Mouse (Mus musculus) kidney, postnatal 0 days (tissue): Measurements from ENCODE around the gene Srxn1. TPM values are rescaled to one million over a fixed set of nuclear protein-coding genes. Genes with fewer than 3 reads are reported as not detected.
A peak's percentile ranks its signal among the peaks of the same experiment; 100 is the strongest.

Experiments
- ATAC-seq: fragments of 200-750 bp; cut with Nextera tagmentation; replicated peaks from 2 replicates; pipeline ENCODE4 v1.8.0; 2017; ENCODE audit warnings: low read depth, moderate number of reproducible peaks, moderate TSS enrichment, moderate library complexity; ENCODE audit not compliant: low FRiP score
- DNase-seq: peaks from one replicate; pipeline ENCODE4 v3.0.0-alpha.2; 2016; ENCODE audit warnings: low spot score
- H3K27ac ChIP-seq: fragments of 300-500 bp; sonication (generic); 2 replicates; pipeline ENCODE4 v1.5.1; 2014; ENCODE audit warnings: mild to moderate bottlenecking
- H3K27me3 ChIP-seq: fragments of 300-500 bp; sonication (generic); 2 replicates; pipeline ENCODE4 v1.6.1; 2014; ENCODE audit warnings: low read length, mixed read lengths; ENCODE audit not compliant: insufficient read depth
- H3K36me3 ChIP-seq: fragments of 300-500 bp; sonication (generic); 2 replicates; pipeline ENCODE4 v1.6.1; 2014; ENCODE audit warnings: low read length, mixed read lengths; ENCODE audit not compliant: insufficient read depth
- H3K4me1 ChIP-seq: fragments of 300-500 bp; sonication (generic); replicated peaks from 2 replicates; pipeline ENCODE4 v1.6.1; 2014; ENCODE audit warnings: antibody characterized with exemption, low read length, mixed read lengths; ENCODE audit not compliant: insufficient read depth
- H3K4me2 ChIP-seq: fragments of 300-500 bp; sonication (generic); 2 replicates; pipeline ENCODE4 v1.6.1; 2014; ENCODE audit warnings: mild to moderate bottlenecking, low read length, moderate library complexity, mixed read lengths
- H3K4me3 ChIP-seq: fragments of 300-500 bp; sonication (generic); replicated peaks from 2 replicates; pipeline ENCODE4 v1.5.1; 2014; ENCODE audit warnings: low read depth, low read length
- H3K9ac ChIP-seq: fragments of 300-500 bp; sonication (generic); 2 replicates; pipeline ENCODE4 v1.6.1; 2014; ENCODE audit warnings: low read depth, low read length
- H3K9me3 ChIP-seq: fragments of 300-500 bp; sonication (generic); replicated peaks from 2 replicates; pipeline ENCODE4 v1.6.1; 2016; ENCODE audit warnings: low read length, inconsistent platforms, mixed read lengths
- CTCF ChIP-seq: IDR thresholded peaks from 2 replicates; pipeline ENCODE4 v1.5.1; 2016; ENCODE audit warnings: antibody characterized with exemption, low read depth, mild to moderate bottlenecking, moderate library complexity
- WGBS: fragments of 180-500 bp; shearing (Covaris S2); extraction: QIAGEN DNeasy Blood & Tissue Kit; methylation state at CpG from one replicate; pipeline ENCODE4 v1.1.7; 2014; 5-methylcytosine and 5-hydroxymethylcytosine counted together
- polyA plus RNA-seq: library from polyadenylated mRNA; unstranded; fragments of >200 nt; fragmentation: Nextera tagmentation; extraction: Ambion mirVana; gene quantifications from 2 replicates; pipeline ENCODE4 v1.2.1, GENCODE M21; 2015

Gene Srxn1
- polyA plus RNA-seq, 1 experiment from 2014 or later: 20.3 TPM

DNA sequence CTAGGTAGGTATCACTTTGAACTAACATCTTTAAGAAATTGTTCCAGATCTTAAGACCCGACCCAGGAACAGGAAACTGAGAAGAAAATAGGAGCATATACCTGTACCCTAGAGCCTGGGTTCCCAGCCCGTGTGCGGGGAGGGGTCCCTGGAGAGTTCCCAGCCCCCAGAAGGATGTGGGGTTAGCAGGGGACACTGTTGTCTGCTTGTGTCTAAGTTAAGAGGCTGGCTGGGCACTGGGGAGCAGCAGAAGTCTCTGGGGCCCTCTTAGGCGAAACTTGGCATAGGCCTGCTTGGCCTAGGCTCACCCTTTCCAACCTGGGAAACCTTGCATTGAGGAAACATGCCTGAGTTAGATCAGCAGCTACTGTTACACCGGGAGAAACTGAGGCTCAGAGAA lies 39.2 kb downstream of the Srxn1 start:
- ATAC-seq (no peak), DNase-seq (no peak)
- Histone ChIP-seq H3K36me3 (no peaks in the 10 kb centered on the region), H3K9ac (no peak overlapping the region), H3K27ac (no peak overlapping the region), H3K27me3 (peaks cover 18% of the 10 kb centered on the region; the same call in 1 of the 2 replicates), H3K4me1 (peaks cover 25% of the 10 kb centered on the region; the same call in 1 of the 2 replicates), H3K4me3 (peak overlapping the region; percentile 40), H3K9me3 (no peaks in the 10 kb centered on the region), H3K4me2 (peak overlapping the region; percentile 81)
- 65% methylated on average over 5 of the region's 5 CpGs for WGBS
- TF ChIP-seq CTCF: no peak

DNA sequence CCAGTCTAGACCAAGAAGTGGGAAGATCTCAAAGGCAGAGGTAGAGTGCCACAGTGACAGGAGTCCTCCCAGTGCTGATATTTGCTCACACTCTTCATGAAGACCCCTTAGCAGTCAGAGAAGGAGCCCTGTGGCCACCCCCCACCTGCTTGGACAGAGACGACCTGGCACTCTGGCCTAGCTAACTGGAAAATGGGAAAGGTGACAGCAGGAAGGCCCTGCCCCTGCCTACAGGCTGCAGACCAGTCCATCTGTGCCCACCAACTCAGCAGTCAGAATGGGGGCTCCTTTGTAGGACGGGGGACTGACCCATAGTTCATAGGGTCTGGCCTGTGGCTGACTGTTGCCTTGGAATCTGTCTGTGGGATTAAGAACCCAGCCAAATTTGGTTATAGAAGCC lies 40.4 kb downstream of the Srxn1 start:
- 76% methylated on average over 2 of the region's 2 CpGs for WGBS
- Histone ChIP-seq H3K36me3 (no peaks in the 10 kb centered on the region), H3K4me2 (peak overlapping the region; percentile 81; the same call in 1 of the 2 replicates), H3K9ac (no peak overlapping the region), H3K9me3 (no peaks in the 10 kb centered on the region), H3K27me3 (peaks cover 18% of the 10 kb centered on the region; the same call in 1 of the 2 replicates), H3K4me3 (no peak overlapping the region), H3K27ac (no peak overlapping the region), H3K4me1 (peaks cover 25% of the 10 kb centered on the region; the same call in 1 of the 2 replicates)
- TF ChIP-seq CTCF: no peak
- DNase-seq (no peak), ATAC-seq (no peak)

DNA sequence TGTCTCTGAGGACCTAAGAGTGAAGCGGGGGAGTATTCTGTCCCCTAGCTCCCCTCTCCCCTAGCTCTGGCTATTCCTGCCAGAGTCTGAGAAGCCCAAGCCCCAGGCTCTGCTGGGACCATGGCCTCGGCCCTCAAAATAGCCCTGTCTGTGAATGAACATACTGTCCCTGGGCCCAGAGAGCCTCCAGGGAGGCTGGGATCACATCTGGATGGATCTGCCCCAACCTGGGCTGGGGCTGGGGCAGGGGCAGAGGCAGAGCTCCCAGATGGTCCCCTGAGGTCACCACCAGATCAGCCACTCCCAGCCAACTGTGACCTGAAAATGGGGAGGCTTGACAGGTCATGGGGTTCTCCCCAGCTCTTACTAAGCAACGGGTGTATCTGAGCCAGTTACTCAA lies 41.8 kb downstream of the Srxn1 start:
- peaks cover 21% of the 10 kb centered on the region; the same call in 1 of the 2 replicates for H3K4me1 ChIP-seq
- no peak for TF ChIP-seq CTCF
- 58% methylated on average over 3 of the region's 3 CpGs for WGBS
- no peak overlapping the region for H3K4me2 ChIP-seq
- no peaks in the 10 kb centered on the region for H3K9me3 ChIP-seq
- DNase-seq (no peak), ATAC-seq (no peak)
- peaks cover 18% of the 10 kb centered on the region; the same call in 1 of the 2 replicates for H3K27me3 ChIP-seq
- H3K36me3 ChIP-seq: no peaks in the 10 kb centered on the region
- H3K9ac ChIP-seq: no peak overlapping the region
- no peak overlapping the region for H3K27ac ChIP-seq
- no peak overlapping the region for H3K4me3 ChIP-seq

DNA sequence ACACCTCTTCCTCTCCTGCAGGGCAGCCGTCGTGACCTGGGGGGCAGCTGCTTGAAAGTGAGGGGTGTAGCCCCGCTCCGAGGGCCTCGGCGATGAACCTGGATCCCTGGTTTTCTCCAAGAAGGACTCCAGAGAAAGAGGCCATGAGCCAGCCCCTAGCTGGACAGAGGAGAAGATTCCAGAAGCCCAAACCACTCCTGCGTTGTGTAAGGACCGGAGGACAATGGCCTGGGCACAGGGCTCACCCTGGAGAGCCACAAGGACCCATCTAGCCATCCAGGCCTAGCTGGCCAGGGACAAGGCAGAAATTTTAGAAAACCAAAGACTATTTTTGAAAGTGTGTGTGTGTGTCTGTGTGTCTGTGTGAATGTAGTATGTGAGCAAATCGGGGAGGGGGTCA lies 43.4 kb downstream of the Srxn1 start:
- DNase-seq (no peak), ATAC-seq (no peak)
- WGBS: 88% methylated on average over 9 of the region's 9 CpGs
- no peak for TF ChIP-seq CTCF
- no peak overlapping the region for H3K4me3 ChIP-seq
- H3K27me3 ChIP-seq: peaks cover 13% of the 10 kb centered on the region; the same call in 1 of the 2 replicates
- H3K9me3 ChIP-seq: no peaks in the 10 kb centered on the region
- no peak overlapping the region for H3K4me2 ChIP-seq
- no peak overlapping the region for H3K9ac ChIP-seq
- peaks cover 7% of the 10 kb centered on the region; the same call in 1 of the 2 replicates for H3K4me1 ChIP-seq
- no peaks in the 10 kb centered on the region for H3K36me3 ChIP-seq
- no peak overlapping the region for H3K27ac ChIP-seq

DNA sequence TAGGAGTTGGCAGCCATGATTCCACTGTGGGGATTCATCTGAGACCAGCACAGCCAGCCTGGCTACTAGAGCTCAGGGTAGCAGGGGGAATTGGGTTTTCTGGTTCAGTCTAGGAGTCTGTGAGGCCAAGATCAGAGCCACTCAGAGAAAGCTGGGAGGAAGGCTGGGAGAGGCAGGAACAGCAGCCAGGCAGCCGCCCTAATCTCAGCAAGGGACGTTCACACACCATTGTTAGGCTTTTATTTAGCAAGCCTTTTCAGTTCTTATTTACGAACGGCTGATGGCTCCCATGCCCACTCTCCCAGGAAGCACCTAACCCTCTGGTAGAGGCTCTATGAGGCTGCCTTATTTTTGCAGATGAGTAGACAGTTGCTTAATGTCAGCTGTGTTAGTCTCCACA lies 44.6 kb downstream of the Srxn1 start:
- Histone ChIP-seq H3K9ac (no peak overlapping the region), H3K36me3 (no peaks in the 10 kb centered on the region), H3K4me1 (no peaks in the 10 kb centered on the region), H3K4me2 (no peak overlapping the region), H3K4me3 (no peak overlapping the region), H3K27ac (no peak overlapping the region), H3K9me3 (no peaks in the 10 kb centered on the region), H3K27me3 (0 out of 2 replicates have a peak, but pooled peaks cover under 1% of the 10 kb centered on the region)
- TF ChIP-seq CTCF: no peak
- no peak for DNase-seq
- no peak for ATAC-seq
- 46% methylated on average over 4 of the region's 4 CpGs for WGBS

DNA sequence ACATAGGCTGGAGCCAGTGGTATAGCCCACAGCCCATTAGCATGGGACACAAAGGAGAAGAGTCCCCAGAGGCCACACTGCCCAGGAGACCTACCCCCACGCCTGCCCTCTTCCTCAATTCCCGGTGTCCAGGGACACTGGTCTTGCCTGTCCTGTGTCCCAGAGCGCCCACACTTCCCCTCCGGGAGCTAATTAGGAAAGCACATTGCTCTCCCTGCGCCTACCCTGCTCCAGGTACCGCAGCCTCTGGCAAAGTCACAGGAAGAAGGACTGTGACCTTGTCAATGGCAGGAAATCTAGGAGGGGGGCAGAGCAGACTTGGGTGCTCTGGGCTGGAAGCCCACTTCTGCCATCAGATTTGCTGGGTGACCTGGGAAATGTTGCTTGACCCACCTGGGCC lies 45.1 kb downstream of the Srxn1 start:
- Histone ChIP-seq H3K36me3 (no peaks in the 10 kb centered on the region), H3K4me2 (no peak overlapping the region), H3K27me3 (no peaks in the 10 kb centered on the region), H3K27ac (no peak overlapping the region), H3K4me1 (no peaks in the 10 kb centered on the region), H3K9ac (no peak overlapping the region), H3K9me3 (no peaks in the 10 kb centered on the region), H3K4me3 (no peak overlapping the region)
- 61% methylated on average over 6 of the region's 6 CpGs for WGBS
- no peak for TF ChIP-seq CTCF
- ATAC-seq (no peak), DNase-seq (no peak)

DNA sequence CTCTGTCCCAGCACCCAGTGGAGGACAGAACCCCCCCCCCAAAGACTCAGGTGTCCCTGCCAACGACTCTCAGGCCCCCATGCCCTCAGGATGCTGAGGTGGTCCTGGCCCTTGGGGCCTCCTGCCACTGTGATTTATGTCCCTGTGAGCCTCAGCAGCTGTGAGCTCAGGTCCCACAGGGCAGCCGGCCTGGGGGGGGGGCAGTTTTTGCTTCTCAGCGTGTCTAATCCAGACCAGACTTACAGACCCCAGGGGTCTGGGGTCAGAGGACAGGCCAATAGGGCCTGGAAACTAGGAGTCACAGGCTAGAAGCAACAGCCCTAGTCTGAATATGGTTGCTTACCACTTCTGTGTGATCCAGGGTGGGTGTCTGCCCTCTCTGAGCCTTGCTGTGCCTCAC lies 48.0 kb downstream of the Srxn1 start:
- TF ChIP-seq CTCF: no peak
- no peaks in the 10 kb centered on the region for H3K27me3 ChIP-seq
- 24% methylated on average over 3 of the region's 3 CpGs for WGBS
- no peak overlapping the region for H3K4me3 ChIP-seq
- ATAC-seq: no peak
- no peak overlapping the region for H3K9ac ChIP-seq
- H3K27ac ChIP-seq: no peak overlapping the region
- DNase-seq: no peak
- H3K9me3 ChIP-seq: no peaks in the 10 kb centered on the region
- H3K36me3 ChIP-seq: no peaks in the 10 kb centered on the region
- H3K4me1 ChIP-seq: no peaks in the 10 kb centered on the region
- H3K4me2 ChIP-seq: no peak overlapping the region
